Mouse (Mus musculus) heart, adult 9 months (tissue): ENCODE measurements around the gene Cit.

ENCODE experiments used
- DNase-seq, 2 experiments: peaks; one replicate each; pipeline ENCODE4 v3.0.0; 2022; ENCODE audit warnings: low spot score in 2 of 2

The Cit gene

GRCm38 (mm10) chr5:116009091-116009851, 164.2 kb downstream of the Cit start:
- no peak for DNase-seq

GRCm38 (mm10) chr5:116009884-116010627, 165.0 kb downstream of the Cit start:
- no peak for DNase-seq

- no peak for DNase-seq
Observed at GRCm38 (mm10) chr5:116011700-116012099, 166.6 kb downstream of the Cit start.

GRCm38 (mm10) chr5:116012503-116012902, 167.4 kb downstream of the Cit start:
- no peak for DNase-seq

- DNase-seq = no peak
Observed at GRCm38 (mm10) chr5:116013821-116014220, 168.7 kb downstream of the Cit start.

- DNase-seq = no peak
Observed at GRCm38 (mm10) chr5:116014237-116014636, 169.2 kb downstream of the Cit start.

GRCm38 (mm10) chr5:116016542-116016941, 171.5 kb downstream of the Cit start:
- DNase-seq = no peak

GRCm38 (mm10) chr5:116017391-116017790, 172.3 kb downstream of the Cit start:
- DNase-seq = no peak

GRCm38 (mm10) chr5:116018196-116018595, 173.1 kb downstream of the Cit start:
- DNase-seq = no peak

GRCm38 (mm10) chr5:116018784-116019183, 173.7 kb downstream of the Cit start:
- no peak for DNase-seq

- peak; percentile 80 to 86 for DNase-seq
Observed at GRCm38 (mm10) chr5:116019371-116019770, 174.3 kb downstream of the Cit start.

- peak in 1 of 2 experiments; percentile 17 for DNase-seq
Observed at GRCm38 (mm10) chr5:116021552-116021951, 176.5 kb downstream of the Cit start.

GRCm38 (mm10) chr5:116022131-116022530, 177.1 kb downstream of the Cit start:
- no peak for DNase-seq

- DNase-seq = no peak
Observed at GRCm38 (mm10) chr5:116022658-116023200, 177.7 kb downstream of the Cit start.

- DNase-seq = no peak
Observed at GRCm38 (mm10) chr5:116023251-116023661, 178.2 kb downstream of the Cit start.

GRCm38 (mm10) chr5:116023821-116024284, 178.8 kb downstream of the Cit start:
- DNase-seq = no peak

- DNase-seq = peak; percentile 93 to 96
Observed at GRCm38 (mm10) chr5:116024327-116024739, 179.3 kb downstream of the Cit start, which contains the start of gene Prkab1. Prkab1 (minus strand) TSS chr5:116024508.

- no peak for DNase-seq
Observed at GRCm38 (mm10) chr5:116026107-116026506, 181.0 kb downstream of the Cit start.

- no peak for DNase-seq
Observed at GRCm38 (mm10) chr5:116026561-116026960, 181.5 kb downstream of the Cit start.

GRCm38 (mm10) chr5:116029071-116029470, 184.0 kb downstream of the Cit start:
- no peak for DNase-seq

GRCm38 (mm10) chr5:116030566-116031189, 185.6 kb downstream of the Cit start:
- no peak for DNase-seq

- DNase-seq = peak in 1 of 2 experiments; percentile 19
Observed at GRCm38 (mm10) chr5:116031190-116031577, 186.1 kb downstream of the Cit start.
